Mouse (Mus musculus) layer of hippocampus, postnatal 14 days (tissue): ENCODE measurements at regions not wholly inside any gene's neighbourhood (a gene's known extent, or its start where the extent isn't known, plus 50 kb on each side); places are given as distances from the start of the nearest gene placed in this dataset.

Source experiments
- DNase-seq, 2 experiments: peaks; one replicate each; pipeline ENCODE4 v3.0.0; 2021 to 2022; ENCODE audit warnings: low spot score in 2 of 2, mixed read lengths in 1 of 2

DNA sequence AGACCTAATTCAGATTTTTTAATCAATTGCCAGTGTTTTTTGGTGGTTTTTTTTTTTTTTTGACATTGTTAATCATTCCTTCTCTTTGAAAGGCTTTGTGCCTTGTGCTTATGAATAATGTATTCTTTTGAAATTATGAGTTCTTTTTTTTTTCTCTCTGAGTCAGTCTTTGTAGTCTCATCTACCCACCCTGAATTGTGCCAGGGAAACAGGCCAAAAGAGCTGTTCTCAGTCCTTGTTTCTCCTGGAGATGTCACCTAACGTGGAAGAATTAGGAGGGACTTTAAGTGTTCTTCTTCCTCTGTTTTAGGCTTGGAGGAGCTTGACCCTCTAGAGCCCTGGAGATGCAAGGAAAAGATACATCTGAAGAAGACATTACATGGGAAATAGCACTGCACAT lies 2012.6 kb downstream of the Poteg start:
- DNase-seq, result no peak

DNA sequence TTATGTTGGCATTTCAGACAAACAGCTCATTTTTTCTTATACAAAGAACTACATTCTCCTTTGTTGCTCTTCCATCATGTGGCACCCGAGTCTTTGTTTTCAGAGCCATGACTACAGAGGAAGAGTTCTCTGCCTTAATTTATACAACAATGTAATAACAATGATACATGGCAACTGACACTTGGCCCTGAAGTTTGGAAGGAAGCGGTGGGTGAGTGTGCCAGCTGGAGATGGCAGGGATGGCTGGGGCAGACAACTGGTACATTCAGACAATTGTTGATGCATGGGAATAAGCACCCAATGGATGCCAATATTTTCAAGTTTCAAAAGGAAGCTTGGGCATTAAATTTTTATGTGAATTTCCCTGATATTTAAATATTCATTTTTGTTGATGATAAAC lies 2045.5 kb downstream of the Poteg start:
- peak; percentile 5 to 59 for DNase-seq

DNA sequence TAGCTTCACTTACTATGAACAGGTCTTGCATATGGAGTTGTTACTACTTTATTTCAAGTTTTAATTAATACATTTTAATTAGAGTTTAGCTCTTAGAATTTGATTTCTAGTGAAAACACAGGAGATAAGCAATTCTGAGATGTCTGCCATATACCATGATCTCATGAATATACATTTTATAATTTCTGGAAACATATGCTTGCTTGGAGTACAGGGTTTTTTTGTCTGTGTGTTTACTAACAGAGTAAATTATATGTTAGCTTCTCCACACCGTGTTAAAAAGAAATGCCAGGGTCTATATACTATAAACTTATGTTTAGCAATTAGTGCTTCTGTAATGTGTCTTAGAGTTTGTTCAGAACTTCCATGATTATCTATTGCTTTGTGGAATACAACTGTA lies 2079.9 kb downstream of the Poteg start:
- DNase-seq, result no peak

DNA sequence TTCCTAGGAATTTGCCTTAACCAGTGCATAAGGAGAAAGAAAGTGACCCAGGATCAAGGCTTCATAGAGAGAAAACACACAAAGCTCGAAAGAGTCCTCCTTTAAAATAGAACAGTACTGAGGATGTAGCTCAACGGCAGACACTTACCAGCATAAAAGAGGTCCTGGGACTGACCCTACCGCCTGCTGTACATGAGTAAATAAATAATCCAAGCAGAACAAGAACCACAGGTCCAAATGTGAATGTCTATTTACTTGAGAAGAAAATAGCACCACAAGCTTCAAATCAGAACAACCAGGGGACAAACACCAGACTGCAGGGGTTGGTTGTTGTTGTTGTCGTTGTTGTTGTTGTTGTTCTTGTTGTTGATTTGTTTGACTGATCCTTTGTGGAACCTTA lies 2084.1 kb downstream of the Poteg start:
- no peak for DNase-seq

DNA sequence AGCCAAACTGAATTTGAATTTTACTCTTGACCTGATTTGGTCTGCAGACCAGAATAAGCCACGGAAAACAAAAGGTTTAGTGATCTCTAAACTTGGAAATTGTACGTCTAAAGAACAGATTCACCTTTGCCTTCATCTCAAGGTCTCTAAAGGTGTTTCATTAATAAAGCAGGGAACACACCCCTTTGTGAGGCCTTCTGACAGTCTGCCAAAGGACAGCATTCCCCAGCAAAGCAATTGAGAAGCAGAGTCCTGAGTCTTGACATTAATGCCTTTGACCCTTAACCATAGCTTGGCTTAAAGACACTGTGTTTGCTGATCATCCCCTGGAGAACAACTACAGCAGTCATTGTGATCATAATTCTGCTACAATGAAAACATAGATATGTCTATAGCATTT lies 2090.5 kb downstream of the Poteg start:
- DNase-seq, result no peak

DNA sequence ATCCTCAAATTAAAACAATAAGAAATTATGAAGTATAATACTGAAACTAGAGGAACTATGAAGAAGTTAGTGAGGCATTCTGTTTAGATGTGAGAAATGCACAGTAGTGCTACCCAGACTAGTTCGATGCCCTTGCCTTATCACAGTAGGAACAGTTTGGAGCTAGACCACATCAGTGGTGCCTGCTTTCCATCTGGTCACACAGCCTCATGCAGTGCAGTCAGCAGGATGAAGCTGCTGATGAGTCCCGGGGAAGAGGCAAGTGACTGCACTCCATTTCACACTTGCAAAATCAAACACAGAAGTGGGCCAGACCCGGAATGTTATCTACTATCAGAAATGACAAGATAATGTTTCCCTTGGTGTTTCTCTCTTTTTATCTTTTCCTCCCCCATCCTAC lies 2092.4 kb downstream of the Poteg start:
- no peak for DNase-seq

DNA sequence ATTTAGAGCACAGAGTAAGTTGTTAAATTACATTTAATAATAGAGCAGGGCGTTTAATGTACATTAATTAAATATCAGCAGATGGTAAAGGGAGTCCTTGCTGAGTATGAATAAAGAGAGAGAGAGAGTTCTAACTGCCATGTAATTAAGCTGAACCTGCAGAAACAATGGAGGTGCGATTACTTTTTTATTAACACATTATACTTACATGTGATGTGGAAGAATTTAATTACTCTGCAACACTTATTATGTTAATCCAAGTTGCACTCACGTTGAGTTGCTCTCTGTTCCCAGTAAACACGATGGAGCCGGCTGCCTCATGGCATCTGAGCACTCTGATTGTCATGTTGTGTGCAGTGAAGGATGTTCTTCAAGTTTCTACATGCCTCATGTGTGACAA lies 2096.7 kb downstream of the Poteg start:
- DNase-seq, result no peak

DNA sequence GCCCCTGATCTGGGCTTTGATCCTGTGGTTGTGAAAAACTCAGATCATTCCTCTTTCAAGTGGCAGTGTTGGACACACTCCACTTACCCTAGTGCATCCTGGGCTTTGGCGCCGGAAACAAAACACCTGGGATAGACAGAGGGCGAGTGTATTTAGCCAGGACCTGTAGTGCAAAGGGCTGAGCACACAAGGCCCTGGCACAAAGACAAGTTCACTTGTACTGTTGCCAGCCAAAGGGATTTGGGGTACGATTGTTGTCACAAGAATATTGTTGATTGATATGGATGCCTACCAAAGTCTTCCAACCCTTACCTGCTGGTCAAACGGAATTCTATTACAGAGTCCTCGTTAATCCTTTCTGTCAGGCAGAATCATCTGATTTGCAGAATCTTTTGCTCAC lies 2138.2 kb downstream of the Poteg start:
- DNase-seq, result no peak

DNA sequence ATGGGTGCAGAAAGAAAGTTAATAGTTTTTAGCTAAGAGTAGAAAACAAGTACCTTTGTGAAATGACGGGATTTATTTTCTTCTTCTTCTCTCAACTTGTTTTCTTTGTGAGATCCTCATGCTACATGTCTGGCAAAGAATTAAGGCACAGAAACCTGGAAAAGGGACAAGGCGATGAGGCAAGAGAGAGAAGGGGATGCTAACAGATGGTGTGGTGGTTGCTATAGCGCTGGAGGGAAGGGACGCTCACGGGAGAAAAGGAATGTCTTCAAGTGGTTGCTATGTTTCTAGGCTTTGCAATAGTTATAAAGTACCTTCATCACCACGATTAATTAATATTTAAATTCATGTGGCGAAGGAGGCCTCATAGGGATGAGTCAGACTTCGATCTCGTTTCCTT lies 2146.7 kb downstream of the Poteg start:
- no peak for DNase-seq

DNA sequence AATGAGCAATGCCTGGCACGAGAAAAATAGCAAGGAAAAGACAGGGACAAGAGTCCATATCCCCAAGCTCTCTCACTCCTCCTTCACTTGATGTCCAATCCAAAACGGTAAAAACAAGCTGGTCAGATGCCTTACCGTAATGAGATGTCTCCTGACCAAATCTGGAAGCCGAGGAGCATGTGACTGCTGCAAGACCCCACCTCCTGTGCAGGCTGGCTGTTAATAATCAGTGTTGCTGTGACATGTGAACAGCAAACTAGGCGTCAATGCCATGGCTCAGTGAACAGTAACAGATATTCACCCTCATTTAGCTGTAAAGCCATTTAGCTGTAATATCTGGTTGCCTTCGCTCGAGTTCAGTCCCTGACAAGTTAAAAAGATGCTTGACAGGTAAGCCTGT lies 2166.6 kb downstream of the Poteg start:
- no peak for DNase-seq

DNA sequence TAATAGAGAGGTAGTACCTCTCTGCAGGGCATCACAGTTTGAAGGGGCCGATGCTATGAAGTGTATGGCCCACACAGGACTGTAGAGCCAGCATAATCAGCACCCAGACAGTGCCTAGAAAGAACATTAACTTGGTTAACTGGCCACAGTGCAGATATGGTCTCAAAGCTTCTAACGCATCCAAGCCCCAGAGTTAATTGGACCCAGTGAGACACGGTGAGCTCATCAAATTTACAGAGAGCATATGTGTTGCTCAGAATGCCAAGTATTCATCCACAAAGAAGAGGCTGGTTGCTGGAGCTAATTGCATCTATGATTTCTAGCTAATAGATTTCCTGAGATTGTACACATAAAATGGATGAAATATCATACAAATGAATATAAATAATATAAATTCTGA lies 2214.1 kb downstream of the Poteg start:
- DNase-seq, result peak in 1 of 2 experiments; percentile 2

DNA sequence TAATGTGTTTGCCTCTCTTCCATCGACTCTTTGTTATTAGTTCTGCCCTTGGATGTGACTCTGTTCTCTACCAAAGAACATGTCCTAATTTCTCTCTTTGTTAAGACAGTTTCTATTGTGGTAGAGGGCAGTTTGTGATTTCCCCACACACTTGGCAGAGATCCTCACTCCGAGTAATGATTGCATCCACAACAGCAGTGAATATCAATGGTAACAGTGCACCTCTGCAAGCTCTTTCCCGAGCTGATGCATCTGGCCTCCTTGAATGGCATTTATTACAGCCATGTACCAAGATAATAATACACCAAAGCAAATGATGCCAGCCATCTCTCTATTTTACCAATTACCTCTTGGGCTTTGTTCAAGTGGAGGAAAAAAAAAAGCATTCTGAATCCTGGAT lies 2228.4 kb downstream of the Poteg start:
- DNase-seq, result no peak

DNA sequence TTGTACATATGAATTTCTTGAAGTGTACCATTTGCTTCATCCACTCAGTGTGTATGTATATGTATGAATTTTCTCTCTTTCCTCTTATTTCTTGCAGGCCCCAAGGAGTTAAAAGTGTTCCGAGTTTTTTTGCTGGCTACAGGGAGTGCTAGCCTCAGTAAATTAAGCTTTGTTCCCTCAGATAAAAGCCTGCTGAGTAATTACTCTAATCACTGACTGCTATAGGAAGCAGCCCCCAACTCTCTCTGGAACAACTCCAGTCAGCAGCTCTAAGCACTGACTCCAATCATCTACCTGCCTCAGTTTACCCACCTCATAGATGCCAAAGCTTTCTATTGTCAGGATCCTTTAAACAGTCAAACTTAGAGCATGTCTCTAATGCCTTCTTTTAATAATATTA lies 2235.9 kb downstream of the Poteg start:
- DNase-seq, result no peak

DNA sequence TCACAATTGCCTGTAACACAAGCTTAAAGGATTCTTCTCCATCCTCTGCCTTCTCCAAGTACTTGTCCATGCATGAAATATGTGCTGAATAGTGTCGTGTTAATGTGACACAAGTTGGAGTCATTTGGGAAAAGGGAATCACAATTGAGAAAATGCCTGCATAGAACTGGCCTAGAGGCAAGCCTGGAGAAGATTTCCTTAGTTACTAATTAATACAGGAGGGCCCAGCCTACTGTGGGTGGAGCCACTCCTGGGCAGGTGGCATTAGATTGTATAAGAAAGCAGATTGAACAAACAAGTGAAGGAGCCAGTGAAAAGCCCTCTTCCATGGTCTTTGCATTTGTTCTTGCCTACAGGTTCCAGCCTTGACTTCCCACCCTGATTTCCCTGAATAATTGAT lies 2239.1 kb downstream of the Poteg start:
- DNase-seq, result no peak

DNA sequence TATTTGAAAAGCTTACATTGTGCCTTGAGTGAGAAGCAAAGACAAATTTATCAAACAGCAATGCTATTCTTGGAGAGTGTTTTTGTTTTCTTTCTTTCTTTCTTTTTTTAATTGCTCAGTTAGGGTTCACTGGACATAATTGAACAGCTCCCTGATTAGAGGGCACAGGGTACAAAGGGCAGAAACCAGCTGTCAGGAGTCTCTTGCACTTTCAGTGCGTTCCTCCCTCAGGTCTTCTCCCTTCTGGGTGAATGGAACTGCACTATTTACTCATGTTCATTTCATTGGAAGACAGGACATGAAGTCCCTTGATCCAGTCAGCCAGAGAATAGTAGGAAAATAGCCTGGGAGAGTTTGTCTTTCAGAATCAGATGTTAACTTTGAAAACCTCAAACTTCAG lies 2248.2 kb downstream of the Poteg start:
- DNase-seq, result no peak
